Mouse (Mus musculus) stomach, embryonic 16.5 days (tissue): ENCODE data around the gene Srebf1. TPM values are rescaled to one million over a fixed set of nuclear protein-coding genes. Genes with fewer than 3 reads are reported as not detected.

ENCODE experiments used
- ATAC-seq: fragments of 200-750 bp; cut with Nextera tagmentation; 2 replicates; pipeline ENCODE4 v1.8.0; 2017; ENCODE audit warnings: moderate number of reproducible peaks, moderate TSS enrichment; ENCODE audit not compliant: insufficient read depth, low FRiP score
- H3K27ac ChIP-seq: fragments of 300-500 bp; sonication (generic); 2 replicates; pipeline ENCODE4 v1.5.1; 2014; ENCODE audit warnings: low read length
- H3K27me3 ChIP-seq: fragments of 300-500 bp; sonication (generic); 2 replicates; pipeline ENCODE4 v1.6.1; 2014; ENCODE audit warnings: low read length, control low read depth, mixed read lengths; ENCODE audit not compliant: control insufficient read depth, insufficient read depth
- H3K36me3 ChIP-seq: fragments of 300-500 bp; sonication (generic); 2 replicates; pipeline ENCODE4 v1.6.1; 2014; ENCODE audit warnings: low read length; ENCODE audit not compliant: control insufficient read depth, insufficient read depth
- H3K4me1 ChIP-seq: fragments of 300-500 bp; sonication (generic); 2 replicates; pipeline ENCODE4 v1.6.1; 2014; ENCODE audit warnings: low read length, control low read depth, mixed read lengths; ENCODE audit not compliant: control insufficient read depth, insufficient read depth
- H3K4me2 ChIP-seq: fragments of 300-500 bp; sonication (generic); 2 replicates; pipeline ENCODE4 v1.6.1; 2014; ENCODE audit warnings: low read depth, low read length, mixed read lengths
- H3K4me3 ChIP-seq: fragments of 300-500 bp; sonication (generic); replicated peaks from 2 replicates; pipeline ENCODE4 v1.5.1; 2014; ENCODE audit warnings: mild to moderate bottlenecking, low read length
- H3K9ac ChIP-seq: fragments of 300-500 bp; sonication (generic); 2 replicates; pipeline ENCODE4 v1.6.1; 2014; ENCODE audit warnings: low read length
- H3K9me3 ChIP-seq: fragments of 300-500 bp; sonication (generic); replicated peaks from 2 replicates; pipeline ENCODE4 v1.6.1; 2016; ENCODE audit warnings: low read length, control low read depth; ENCODE audit not compliant: control insufficient read depth
- WGBS: fragments of 180-500 bp; shearing (Covaris S2); extraction: QIAGEN DNeasy Blood & Tissue Kit; methylation state at CpG from one replicate; pipeline ENCODE4 v1.1.7; 2014; 5-methylcytosine and 5-hydroxymethylcytosine counted together
- polyA plus RNA-seq: library from polyadenylated mRNA; unstranded; fragments of >200 nt; fragmentation: Nextera tagmentation; extraction: Ambion mirVana; gene quantifications from 2 replicates; pipeline ENCODE4 v1.2.1, GENCODE M21; 2015

Gene Srebf1
- polyA plus RNA-seq, 1 experiment from 2014 or later: 63.4 TPM

GRCm38 (mm10) chr11:60246077-60246476, 23.7 kb upstream of the Srebf1 start:
- no peak for ATAC-seq
- no peaks in the 10 kb centered on the region for H3K27me3 ChIP-seq
- no peak overlapping the region for H3K4me3 ChIP-seq
- H3K4me1 ChIP-seq: 0 out of 2 replicates have a peak, but pooled peaks cover 3% of the 10 kb centered on the region
- no peak overlapping the region for H3K4me2 ChIP-seq
- H3K9ac ChIP-seq: no peak overlapping the region
- H3K36me3 ChIP-seq: peaks cover 5% of the 10 kb centered on the region; the same call in 1 of the 2 replicates
- H3K27ac ChIP-seq: no peak overlapping the region
- H3K9me3 ChIP-seq: no peaks in the 10 kb centered on the region

GRCm38 (mm10) chr11:60244503-60245143, 22.2 kb upstream of the Srebf1 start:
- Histone ChIP-seq H3K27me3 (no peaks in the 10 kb centered on the region), H3K4me1 (0 out of 2 replicates have a peak, but pooled peaks cover 3% of the 10 kb centered on the region), H3K4me2 (no peak overlapping the region), H3K36me3 (peaks cover 11% of the 10 kb centered on the region; the same call in 1 of the 2 replicates), H3K27ac (no peak overlapping the region), H3K9ac (no peak overlapping the region), H3K4me3 (no peak overlapping the region), H3K9me3 (no peaks in the 10 kb centered on the region)
- WGBS: 61% methylated on average over 11 of the region's 11 CpGs
- no peak for ATAC-seq

GRCm38 (mm10) chr11:60240509-60240908, 18.1 kb upstream of the Srebf1 start:
- Histone ChIP-seq H3K4me3 (no peak overlapping the region), H3K27me3 (no peaks in the 10 kb centered on the region), H3K9me3 (no peaks in the 10 kb centered on the region), H3K4me2 (no peak overlapping the region), H3K36me3 (peaks cover 11% of the 10 kb centered on the region; the same call in 1 of the 2 replicates), H3K27ac (no peak overlapping the region), H3K4me1 (no peaks in the 10 kb centered on the region), H3K9ac (no peak overlapping the region)
- ATAC-seq: no peak
- WGBS: 79% methylated on average over 4 of the region's 4 CpGs

- WGBS: 74% methylated on average over 5 of the region's 5 CpGs
Observed at GRCm38 (mm10) chr11:60235351-60235750, 13.0 kb upstream of the Srebf1 start.

GRCm38 (mm10) chr11:60233235-60233634, 10.9 kb upstream of the Srebf1 start:
- Histone ChIP-seq H3K27ac (no peak overlapping the region), H3K9me3 (no peaks in the 10 kb centered on the region)
- ATAC-seq: no peak

More at GRCm38 (mm10) chr11:60235351-60235750, 13.0 kb upstream of the Srebf1 start:
- H3K4me2 ChIP-seq: no peak overlapping the region
- no peak overlapping the region for H3K9ac ChIP-seq
- H3K4me3 ChIP-seq: no peak overlapping the region
- H3K27ac ChIP-seq: no peak overlapping the region
- no peaks in the 10 kb centered on the region for H3K4me1 ChIP-seq
- H3K27me3 ChIP-seq: no peaks in the 10 kb centered on the region
- H3K36me3 ChIP-seq: 0 out of 2 replicates have a peak, but pooled peaks cover 3% of the 10 kb centered on the region
- H3K9me3 ChIP-seq: no peaks in the 10 kb centered on the region
- no peak for ATAC-seq

DNA sequence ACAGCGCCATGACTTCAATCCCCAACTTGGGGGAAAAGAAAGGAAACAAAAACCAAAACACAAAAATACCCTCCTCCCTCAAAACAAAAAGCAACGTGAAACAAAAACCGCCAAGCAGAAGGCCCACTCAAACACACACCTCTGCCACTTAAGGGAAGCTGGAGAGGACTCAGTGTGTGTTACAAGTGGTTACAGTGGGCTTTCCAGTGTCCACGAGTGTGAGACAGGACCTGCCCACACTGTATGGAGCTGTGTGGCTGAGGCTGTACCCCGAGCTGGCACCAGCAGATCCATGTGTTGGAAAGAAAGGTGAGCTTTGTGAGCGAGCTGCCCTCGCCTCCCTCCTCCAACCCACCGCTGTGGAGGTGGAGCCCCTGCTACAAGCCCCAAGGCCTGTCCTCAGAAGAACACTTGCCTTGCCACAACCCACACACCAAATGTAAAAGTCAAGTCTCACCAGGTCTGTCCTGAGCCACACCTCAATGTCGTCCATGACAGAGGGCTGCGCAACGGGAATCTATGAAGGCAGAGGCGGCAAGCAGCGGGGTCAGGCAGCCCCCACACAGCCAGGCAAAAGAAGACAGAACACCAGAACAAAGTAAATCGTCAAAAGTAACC, 10.2 kb upstream of the Srebf1 start:
- H3K36me3 ChIP-seq: no peaks in the 10 kb centered on the region
- H3K4me3 ChIP-seq: no peak overlapping the region
- H3K27ac ChIP-seq: no peak overlapping the region
- no peaks in the 10 kb centered on the region for H3K4me1 ChIP-seq
- H3K9ac ChIP-seq: no peak overlapping the region
- no peak overlapping the region for H3K4me2 ChIP-seq
- no peaks in the 10 kb centered on the region for H3K9me3 ChIP-seq
- whole genome bisulfite sequencing: 79% methylated on average over 14 of the region's 14 CpGs
- no peak for ATAC-seq
- no peaks in the 10 kb centered on the region for H3K27me3 ChIP-seq

More at GRCm38 (mm10) chr11:60233235-60233634, 10.9 kb upstream of the Srebf1 start:
- H3K4me2 ChIP-seq: no peak overlapping the region
- H3K9ac ChIP-seq: no peak overlapping the region
- H3K36me3 ChIP-seq: no peaks in the 10 kb centered on the region
- H3K4me3 ChIP-seq: no peak overlapping the region
- 68% methylated on average over 8 of the region's 8 CpGs for WGBS
- no peaks in the 10 kb centered on the region for H3K27me3 ChIP-seq
- no peaks in the 10 kb centered on the region for H3K4me1 ChIP-seq

DNA sequence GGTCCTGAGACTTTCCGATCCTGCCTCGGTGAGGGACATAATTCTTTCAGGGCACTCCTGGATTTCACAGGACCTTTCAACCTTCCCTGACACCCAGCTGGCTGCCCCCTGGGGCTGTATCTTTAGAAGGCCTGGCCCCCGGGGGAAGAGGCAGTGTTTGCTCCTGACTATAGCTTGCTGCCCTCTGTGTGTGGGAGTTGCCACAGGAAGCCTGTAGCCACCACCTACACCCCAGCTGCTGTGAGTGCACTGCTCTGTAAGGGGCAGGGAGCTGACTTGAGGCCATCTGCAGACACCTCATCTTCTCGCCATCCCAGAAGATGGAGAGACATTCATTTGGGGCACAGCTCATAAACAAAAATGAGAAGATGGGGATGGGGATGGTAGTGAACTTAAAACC, 9.6 kb upstream of the Srebf1 start:
- Histone ChIP-seq H3K9me3 (no peaks in the 10 kb centered on the region), H3K27me3 (no peaks in the 10 kb centered on the region), H3K4me2 (no peak overlapping the region), H3K9ac (no peak overlapping the region), H3K4me1 (no peaks in the 10 kb centered on the region), H3K27ac (no peak overlapping the region), H3K4me3 (no peak overlapping the region), H3K36me3 (no peaks in the 10 kb centered on the region)
- WGBS: 48% methylated on average over 4 of the region's 4 CpGs
- no peak for ATAC-seq

- Histone ChIP-seq H3K27me3 (no peaks in the 10 kb centered on the region), H3K9me3 (no peaks in the 10 kb centered on the region), H3K27ac (no peak overlapping the region), H3K9ac (no peak overlapping the region), H3K4me3 (no peak overlapping the region), H3K36me3 (no peaks in the 10 kb centered on the region), H3K4me1 (no peaks in the 10 kb centered on the region), H3K4me2 (no peak overlapping the region)
- WGBS: 77% methylated on average over 3 of the region's 3 CpGs
- no peak for ATAC-seq
Observed at GRCm38 (mm10) chr11:60231326-60231725, 8.9 kb upstream of the Srebf1 start.

DNA sequence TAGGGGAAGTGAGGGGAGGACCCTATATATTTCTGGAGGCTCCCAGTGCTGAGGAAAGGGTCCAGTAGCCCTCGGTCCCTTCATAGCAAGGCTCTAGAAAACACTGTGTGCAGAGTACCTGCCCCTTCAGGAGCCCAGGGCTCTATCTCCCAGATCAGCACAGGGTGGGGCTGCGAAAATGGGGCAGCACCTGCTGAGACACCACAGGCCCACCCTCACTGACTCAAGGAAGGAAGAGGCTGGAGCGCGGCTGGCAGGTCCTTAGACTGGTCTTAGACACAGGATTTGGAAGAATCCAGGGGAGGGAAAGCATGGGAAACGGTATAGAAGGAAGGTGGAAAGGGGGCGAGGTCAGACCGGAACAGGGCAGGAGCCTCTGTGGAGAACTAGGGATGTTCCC, 8.1 kb upstream of the Srebf1 start:
- Histone ChIP-seq H3K9me3 (no peaks in the 10 kb centered on the region), H3K4me1 (no peaks in the 10 kb centered on the region), H3K27me3 (no peaks in the 10 kb centered on the region), H3K4me3 (no peak overlapping the region), H3K27ac (peak overlapping the region; percentile 61), H3K9ac (no peak overlapping the region), H3K4me2 (no peak overlapping the region), H3K36me3 (no peaks in the 10 kb centered on the region)
- 0 out of 2 replicates have a peak, but pooled peaks have one; percentile 5 for ATAC-seq
- WGBS: 86% methylated on average over 7 of the region's 7 CpGs
